Mouse (Mus musculus) brain, adult 2 months (tissue): Measurements from ENCODE around the gene Gtpbp2.

Experiments
- DNase-seq: peaks from one replicate; pipeline ENCODE4 v3.0.0; 2011; ENCODE audit warnings: low read depth, low spot score

Gtpbp2 gene

GRCm38 (mm10) chr17:46152847-46153782 lies 7.7 kb upstream of the Gtpbp2 start, which contains the start of gene Mad2l1bp:
Mad2l1bp (minus strand) TSS chr17:46153553.
- peak; percentile 98 for DNase-seq

GRCm38 (mm10) chr17:46154336-46154735 lies 6.5 kb upstream of the Gtpbp2 start:
- DNase-seq: no peak

- no peak for DNase-seq
These were observed 4.2 kb upstream of the Gtpbp2 start for GRCm38 (mm10) chr17:46156680-46157079.

- DNase-seq: no peak
These were observed 3.7 kb upstream of the Gtpbp2 start for GRCm38 (mm10) chr17:46157131-46157530.

GRCm38 (mm10) chr17:46159236-46159635 lies 1.6 kb upstream of the Gtpbp2 start:
- no peak for DNase-seq

GRCm38 (mm10) chr17:46160090-46160662 lies 656 bp upstream of the Gtpbp2 start:
- DNase-seq: peak; percentile 92

- DNase-seq: peak; percentile 27
These were observed 347 bp downstream of the Gtpbp2 start for GRCm38 (mm10) chr17:46161179-46161578.

- DNase-seq: no peak
These were observed 878 bp downstream of the Gtpbp2 start for GRCm38 (mm10) chr17:46161710-46162109.

GRCm38 (mm10) chr17:46162551-46162950 lies 1.7 kb downstream of the Gtpbp2 start:
- DNase-seq: no peak

GRCm38 (mm10) chr17:46162951-46163421 lies 2.2 kb downstream of the Gtpbp2 start:
- DNase-seq: no peak

GRCm38 (mm10) chr17:46164301-46164700 lies 3.5 kb downstream of the Gtpbp2 start:
- DNase-seq: no peak

GRCm38 (mm10) chr17:46164791-46165190 lies 4.0 kb downstream of the Gtpbp2 start:
- no peak for DNase-seq

- no peak for DNase-seq
These were observed 4.6 kb downstream of the Gtpbp2 start for GRCm38 (mm10) chr17:46165460-46165859.

- no peak for DNase-seq
These were observed 5.4 kb downstream of the Gtpbp2 start for GRCm38 (mm10) chr17:46166270-46166669.

GRCm38 (mm10) chr17:46167014-46167413 lies 6.2 kb downstream of the Gtpbp2 start:
- peak; percentile 43 for DNase-seq

GRCm38 (mm10) chr17:46168318-46168717 lies 7.5 kb downstream of the Gtpbp2 start:
- peak; percentile 40 for DNase-seq

- DNase-seq: no peak
These were observed 7.9 kb downstream of the Gtpbp2 start for GRCm38 (mm10) chr17:46168768-46169167.

GRCm38 (mm10) chr17:46170538-46170937 lies 9.7 kb downstream of the Gtpbp2 start:
- peak; percentile 71 for DNase-seq

GRCm38 (mm10) chr17:46182273-46182672 lies 21.4 kb downstream of the Gtpbp2 start:
- no peak for DNase-seq

GRCm38 (mm10) chr17:46188829-46189228 lies 28.0 kb downstream of the Gtpbp2 start:
- no peak for DNase-seq

- DNase-seq: peak; percentile 20
These were observed 40.3 kb downstream of the Gtpbp2 start for GRCm38 (mm10) chr17:46201151-46201550.

GRCm38 (mm10) chr17:46202421-46203071 lies 41.7 kb downstream of the Gtpbp2 start, which contains the start of the genes Polh and Xpo5:
Polh (minus strand) TSS chr17:46202645.
Xpo5 (plus strand) TSS chr17:46202782.
- DNase-seq: peak; percentile 95
